Mouse (Mus musculus) spleen, adult 18-20 months (tissue): ENCODE measurements around the gene Wipi2.

Experiments used
- DNase-seq, 2 experiments: peaks; one replicate each; pipeline ENCODE4 v3.0.0; 2022; ENCODE audit warnings: mixed read lengths in 2 of 2

The Wipi2 gene

DNA sequence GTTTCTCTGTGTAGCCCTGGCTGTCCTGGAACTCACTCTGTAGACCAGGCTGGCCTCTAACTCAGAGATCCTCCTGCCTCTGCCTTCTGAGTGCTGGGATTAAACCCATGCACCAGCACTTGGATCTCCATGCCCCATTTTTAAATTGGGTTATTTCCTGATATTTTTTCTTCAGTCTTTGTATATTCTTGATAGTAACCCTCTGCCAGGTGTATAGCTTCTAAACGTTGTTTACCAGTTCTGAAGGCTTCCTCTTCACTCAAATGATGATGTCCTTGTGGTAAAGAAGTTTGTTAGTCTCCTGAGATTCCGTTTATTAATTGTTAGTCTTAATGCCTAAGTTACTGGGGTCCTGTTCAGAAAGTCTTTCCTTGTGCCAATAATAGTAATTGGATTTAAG, at the start of gene Wipi2:
Wipi2 (plus strand) TSS at position 301 of the 400 bp plus-strand sequence.
- DNase-seq, result no peak

DNA sequence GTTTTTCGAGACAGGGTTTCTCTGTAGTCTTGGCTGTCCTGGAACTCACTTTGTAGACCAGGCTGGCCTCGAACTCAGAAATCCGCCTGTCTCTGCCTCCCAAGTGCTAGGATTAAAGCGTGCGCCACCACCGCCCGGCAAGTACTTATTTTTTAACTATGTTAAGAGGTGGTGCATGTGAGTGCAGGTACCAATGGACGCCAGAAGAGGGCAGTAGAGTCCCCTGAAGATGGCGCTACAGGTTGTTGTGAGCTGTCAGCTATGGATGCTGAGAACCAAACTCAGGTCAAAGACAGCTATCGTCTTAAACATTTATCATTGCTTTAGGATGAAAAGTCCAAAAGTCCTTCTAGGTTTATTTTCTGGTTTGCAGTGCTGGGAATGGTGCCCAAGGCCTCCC, 49.3 kb upstream of the Wipi2 start:
- no peak for DNase-seq

DNA sequence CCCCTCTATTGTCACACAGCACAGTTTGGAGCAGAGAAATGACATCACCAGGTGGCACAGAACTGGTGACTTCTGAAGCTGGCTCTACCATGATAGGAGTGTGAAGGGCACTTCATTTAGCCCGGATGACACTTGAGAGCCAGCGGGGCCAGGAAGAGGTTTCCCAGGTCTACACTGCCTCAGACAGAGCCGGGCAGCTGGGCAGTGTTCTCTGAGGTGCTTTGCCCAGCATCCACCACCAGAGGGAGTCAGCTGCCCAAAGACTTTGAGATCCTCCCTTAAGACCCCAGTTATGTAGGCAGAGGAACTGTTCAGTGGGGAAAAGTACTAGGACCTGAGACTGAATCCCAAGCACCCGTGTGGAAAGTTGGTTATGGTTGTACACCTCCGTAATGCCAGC, 46.0 kb upstream of the Wipi2 start:
- DNase-seq, result peak in 1 of 2 experiments; percentile 23

DNA sequence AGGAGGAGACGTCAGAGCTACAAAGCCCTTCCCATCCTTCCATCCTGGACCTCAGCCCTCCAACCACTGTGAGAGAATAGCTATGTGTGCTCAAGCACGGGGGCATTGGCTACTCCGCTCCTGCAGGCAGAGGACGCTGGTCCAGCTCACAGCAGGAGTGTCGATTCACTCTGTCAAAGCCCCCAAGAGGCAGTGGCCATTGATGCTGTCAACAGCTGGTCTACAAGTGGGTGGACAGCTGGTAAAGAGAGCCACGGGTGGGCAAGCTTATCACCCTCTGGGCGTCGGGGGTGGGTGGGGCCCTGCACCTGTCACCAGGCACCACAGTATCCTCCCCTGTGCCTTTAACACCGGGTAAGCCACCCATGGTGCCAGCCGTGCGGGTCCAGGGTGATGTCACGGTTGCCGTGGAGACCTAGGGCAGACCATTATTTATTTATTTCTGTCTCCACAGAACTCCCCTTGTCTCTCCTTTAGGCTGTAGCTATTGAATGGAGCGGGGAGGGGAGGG, 43.8 kb upstream of the Wipi2 start:
- no peak for DNase-seq

DNA sequence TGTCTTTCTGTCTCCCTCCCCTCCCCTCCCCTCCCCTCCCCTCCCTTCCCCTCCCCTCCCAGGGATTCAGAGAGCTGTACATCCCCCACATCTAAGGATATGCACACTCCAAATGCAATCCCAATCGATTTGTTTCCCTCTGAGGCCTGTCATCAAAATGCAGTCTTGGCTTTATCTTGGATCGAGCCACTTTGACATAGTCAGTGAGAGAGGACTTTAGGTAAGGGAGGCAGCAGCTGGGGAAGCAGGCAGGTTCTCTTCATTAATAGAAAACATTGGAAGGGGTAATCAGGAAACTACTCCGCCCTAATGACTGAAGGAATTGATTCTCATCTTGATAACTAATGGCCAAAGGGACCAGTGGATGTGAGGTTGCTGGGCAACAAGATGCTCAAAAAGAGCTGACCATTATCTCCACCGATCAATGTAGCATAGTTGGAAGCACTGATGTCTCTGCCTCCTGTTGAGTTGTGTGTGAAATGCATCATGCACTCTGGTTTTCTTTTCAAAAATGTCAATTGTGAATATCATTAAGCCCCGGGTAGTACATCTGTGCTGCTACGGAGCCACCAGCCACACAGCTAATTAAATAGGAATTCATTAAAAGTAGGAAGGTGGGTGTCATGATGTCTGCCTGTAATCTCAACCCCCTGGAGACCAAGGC, 36.4 kb upstream of the Wipi2 start:
- DNase-seq, result no peak

DNA sequence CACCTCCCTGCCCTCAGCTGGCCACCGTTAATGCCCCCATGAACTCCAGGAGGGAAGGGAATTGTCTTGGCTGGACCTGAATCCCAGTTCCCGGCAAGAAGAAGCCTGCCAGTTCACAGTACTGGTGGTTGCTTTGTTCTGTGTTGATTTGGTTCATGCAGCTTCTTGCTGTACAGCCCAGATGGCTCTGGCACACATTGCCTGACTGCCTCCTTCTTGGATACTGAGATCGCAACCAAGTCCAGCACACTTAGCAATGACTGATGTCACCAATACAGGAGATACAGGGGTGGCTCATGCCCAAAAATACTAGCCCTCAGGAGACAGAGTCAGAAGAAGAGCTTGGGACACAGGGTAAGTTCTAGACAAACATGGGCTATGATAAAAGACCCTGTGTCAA, 31.8 kb upstream of the Wipi2 start:
- DNase-seq, result no peak

DNA sequence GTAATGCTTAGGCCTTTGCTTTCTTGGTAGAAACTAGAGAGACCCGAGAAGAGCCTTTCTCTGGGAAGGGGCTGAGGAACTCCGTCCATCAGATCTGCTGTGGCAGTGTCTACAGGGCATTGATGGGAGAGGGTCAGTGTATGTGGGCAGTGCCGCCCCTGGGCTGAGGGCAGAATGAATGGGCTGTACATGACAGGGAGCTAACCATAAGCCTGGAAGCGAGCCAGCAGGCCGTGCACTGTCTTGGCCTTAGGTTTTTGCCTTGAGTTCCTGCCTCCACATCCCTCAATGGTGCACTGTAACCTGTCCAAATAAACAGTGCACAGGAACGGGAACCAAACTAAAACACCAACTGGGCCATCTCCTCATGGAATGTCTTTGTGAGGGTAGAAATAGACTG, 30.8 kb upstream of the Wipi2 start:
- no peak for DNase-seq

DNA sequence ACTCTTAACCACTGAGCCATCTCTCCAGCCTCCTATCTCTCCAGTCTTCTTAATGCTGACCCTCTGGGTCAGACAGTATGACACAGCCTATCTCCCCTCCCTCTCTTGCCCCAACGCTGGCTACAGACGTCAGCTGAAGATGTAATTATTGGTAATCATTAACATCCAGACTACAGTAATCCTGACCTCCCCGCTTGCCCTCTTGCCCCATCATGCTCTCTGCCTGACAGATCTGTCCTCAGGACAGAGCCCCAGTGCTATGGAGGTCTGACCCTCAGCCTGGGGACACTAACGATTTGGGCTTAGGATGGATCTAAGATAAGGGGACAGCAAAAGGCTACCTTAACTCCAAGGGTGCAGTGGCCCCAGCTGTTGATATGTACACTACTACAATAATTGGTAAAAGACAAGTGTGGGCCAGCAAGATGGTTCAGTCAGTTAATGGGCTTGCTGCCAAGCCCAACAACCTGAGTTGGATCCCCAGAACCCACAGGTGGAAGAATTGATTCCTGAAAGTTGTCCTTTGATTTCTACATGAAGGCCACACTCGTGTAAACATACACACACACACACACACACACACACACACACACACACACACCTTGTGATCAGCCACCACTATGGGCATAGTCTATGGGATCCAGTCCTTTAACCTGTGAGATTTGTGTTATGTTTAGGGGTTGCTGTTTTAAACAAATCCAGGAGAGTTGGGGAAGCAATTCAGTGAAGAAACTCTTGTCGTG, 29.7 kb upstream of the Wipi2 start:
- DNase-seq, result no peak

DNA sequence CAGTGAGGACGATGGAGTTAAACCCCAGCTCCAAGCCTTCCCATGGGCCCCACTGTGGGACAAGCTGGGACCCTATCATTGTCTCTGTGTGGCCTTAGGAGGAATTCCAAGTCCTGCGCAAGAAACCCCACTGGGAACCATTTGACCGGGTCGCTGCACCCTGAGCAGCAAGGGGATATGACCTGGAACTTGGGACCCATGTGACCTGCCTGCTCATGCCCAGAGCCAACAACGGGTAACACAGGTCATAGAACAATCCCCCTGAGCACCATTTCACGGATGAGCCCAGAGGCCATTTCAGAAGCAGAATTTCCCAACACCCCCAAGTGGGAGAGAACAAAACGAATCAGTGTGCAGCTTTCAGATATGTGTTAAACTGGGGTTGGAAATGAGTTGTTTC, 23.1 kb upstream of the Wipi2 start:
- DNase-seq, result no peak

DNA sequence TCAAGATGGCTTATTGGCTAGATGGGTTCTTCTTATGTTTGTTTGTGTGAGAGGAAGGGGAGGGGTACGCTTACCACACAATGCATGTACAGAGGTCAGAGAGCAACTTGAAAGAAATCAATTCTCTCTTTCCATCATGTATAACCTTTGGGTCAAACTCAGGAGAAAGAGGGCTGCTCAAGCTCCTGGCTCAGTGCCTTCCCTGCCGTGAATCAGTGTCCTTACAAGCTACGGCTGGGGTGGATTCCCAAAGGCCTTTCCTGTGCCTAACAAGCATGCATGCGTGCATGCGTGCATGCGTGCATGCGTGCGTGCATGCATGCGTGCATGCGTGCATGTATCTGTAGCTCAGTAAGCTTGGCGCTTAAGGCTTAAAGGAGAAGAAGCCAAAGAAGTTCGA, 22.2 kb upstream of the Wipi2 start:
- DNase-seq, result no peak

DNA sequence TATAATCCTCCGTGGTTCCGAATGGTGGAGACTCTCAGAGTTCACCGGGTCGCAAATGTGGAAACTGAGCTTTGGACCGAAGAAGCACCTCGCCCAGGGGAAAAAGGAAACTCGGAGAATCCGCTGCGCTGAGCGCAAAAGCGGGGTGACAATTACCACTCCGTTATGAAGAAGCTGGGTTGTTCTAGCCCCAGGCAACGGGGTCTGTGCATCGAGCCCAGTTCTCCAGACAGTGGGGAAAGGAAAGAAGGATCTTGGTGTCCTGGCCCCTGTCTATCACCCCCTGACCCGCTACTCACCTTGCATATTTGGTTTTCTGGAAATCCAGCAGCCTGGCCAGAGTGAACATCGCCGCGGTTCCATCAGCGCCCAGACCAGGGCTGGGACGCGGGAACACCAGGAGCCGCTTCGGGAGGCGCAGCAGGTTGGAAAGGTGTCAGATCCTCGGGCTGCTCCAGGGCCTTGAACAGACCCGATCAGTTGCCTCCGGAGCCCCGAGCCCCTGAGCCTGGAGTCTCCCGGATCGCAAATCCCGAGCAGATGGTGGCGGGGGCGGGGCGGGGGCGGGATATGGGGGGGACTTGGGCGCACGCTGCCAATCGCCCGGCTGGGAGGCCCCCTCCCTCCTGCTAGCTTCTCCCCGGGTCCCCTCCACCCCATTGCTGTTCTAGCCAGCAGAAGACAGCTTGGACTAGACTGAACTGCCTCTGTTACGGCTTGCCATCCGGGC, 19.1 kb upstream of the Wipi2 start, which contains the start of gene Mmd2:
Mmd2 (minus strand) TSS at position 542 of the 730 bp plus-strand sequence.
- DNase-seq, result no peak

DNA sequence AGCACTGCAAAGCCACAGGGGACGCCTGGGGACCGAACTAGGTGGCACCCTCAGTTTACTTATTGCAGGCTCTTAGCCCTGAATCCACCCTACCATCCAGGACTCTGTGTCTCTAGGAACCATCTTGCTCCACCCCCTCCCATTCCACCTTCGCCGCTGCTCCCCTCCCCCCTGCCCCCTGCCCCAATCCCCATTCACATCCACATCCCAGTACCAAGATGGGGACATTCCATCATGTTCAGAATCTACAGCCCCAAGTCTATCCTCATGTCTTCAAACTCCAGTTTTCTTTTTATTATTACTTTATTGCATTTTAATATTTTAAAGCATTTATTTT, 18.5 kb upstream of the Wipi2 start:
- no peak for DNase-seq

DNA sequence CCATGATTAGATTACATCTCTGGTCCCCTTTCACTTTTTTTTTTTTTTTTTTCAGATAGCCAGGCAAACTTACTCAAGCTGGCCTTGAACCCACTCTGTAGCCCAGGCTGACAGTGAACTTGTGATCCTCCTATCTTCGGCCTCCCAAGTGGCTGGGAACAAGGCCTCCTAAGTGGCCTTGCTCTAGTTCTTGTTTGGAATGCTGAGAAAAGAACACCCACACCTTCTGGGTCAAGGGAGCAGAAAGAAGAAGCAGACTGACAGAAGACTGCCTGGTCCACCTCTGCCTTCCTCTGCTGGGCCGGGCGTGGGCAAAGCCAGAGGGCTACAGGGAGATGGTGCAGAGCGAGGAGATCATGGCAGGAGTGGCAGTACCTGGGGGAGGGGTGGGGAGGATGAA, 17.1 kb upstream of the Wipi2 start:
- no peak for DNase-seq

DNA sequence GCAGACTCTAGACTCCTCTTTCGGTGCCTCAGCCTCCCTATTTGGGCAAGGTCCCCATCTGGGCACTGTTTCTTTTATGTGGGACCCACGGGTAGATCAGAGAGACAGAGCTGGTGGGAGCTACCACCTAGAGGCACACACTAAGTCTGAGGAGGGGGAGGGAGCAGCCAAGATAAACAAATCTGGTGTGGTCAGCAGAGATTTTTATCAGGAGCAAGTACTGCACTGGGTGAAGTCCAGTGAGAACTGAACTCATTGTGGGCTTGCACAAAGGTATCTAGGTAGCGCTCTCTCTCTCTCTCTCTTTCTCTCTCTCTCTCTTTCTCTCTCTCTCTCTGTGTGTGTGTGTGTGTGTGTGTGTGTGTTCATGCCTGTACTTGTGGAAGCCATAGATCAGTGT, 13.0 kb upstream of the Wipi2 start:
- no peak for DNase-seq

DNA sequence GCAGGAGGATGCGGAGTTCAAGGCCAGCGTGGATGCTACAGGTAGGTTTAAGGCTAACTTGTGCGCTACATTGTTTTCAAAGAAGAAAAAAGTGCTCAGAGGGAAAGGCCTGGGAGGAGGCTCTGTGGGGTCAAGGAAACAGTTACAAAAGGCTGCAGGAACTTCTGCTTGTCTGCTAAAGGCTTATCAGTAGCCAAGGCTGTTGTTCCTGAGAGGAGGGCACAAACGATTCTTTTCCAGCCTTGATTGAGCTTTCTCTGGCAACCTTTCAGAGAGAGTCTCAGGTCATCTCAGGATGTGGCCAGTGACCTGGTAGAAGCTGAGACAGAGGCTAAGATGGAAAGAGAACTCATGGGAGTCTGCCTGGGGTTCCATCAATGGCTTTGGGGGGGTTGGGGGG, 11.9 kb upstream of the Wipi2 start:
- DNase-seq, result no peak

DNA sequence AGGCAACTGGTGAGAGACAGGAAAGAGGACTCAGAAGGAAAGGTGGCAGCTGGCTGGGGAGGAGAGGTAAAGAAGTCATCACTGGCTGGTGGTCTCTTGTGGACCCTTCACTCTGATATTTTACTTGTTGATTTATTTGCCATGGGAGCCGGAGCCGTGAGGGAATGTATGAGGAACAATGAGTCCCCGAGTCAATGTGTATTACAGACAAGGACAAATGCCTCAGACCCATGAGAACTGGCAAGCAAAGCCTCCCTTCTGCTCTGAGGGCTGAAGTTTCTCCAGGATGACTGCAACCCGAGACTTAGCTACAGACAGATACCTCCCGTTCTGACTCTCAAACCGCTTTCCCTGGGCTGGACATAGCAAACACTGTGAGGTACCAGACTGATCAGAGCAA, 11.2 kb upstream of the Wipi2 start:
- no peak for DNase-seq

DNA sequence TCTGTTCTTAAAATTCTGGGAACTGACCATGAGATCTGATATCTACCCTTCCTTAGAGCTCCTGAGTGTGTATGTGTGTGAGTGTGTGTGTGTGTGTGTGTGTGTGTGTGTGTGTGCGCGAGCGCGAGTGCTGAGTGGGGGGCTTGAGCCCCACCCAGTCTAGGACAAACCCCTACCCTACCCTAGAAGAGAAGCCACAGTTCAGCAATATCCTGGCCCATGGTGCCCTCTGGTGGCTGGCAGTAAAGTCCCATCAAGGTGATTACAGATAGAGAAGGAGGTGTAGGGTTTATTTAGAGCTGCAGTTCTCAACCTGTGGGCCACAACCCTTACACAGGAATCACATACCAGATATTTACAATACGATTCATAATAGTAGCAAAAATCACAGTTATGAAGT, 7.6 kb upstream of the Wipi2 start:
- DNase-seq, result peak in 1 of 2 experiments; percentile 20

DNA sequence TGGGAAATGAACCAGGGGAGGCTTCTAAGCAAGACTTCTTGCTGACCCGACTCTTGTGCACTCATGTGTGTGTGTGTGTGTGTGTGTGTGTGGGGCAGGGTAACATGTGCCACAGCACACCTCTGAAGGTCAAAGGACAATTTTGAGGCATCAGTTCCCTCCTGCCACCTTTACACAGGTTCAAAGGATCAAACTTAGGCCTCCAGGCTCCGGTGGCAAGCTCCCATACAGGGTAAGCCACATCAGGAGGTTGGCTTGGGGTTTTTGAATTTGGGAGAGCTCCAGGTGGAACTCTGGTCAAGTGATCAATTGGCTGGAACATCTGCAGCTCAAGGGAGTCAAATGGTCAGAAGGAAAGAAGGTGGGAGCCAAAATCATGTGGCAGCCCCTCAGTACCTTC, 6.1 kb upstream of the Wipi2 start:
- DNase-seq, result no peak

DNA sequence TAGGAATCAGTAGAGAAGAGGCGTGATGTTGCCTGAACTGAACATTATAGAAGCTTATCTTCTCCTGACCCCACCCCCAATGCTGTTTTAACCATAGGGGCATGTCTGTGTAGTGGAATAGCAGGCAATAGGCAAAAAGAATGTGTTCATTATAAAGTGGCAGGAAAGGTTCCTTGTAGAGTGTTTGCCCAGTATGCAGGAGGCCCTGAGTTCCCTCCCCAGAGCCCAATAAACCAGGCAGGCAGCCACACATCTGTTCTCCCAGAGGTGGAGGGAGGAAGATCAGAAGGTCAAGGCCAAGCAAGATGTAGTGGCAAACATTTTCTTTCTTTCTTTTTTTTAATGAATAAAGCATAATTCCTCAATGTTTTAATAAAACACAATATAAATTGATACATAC, 5.4 kb upstream of the Wipi2 start:
- DNase-seq, result no peak

DNA sequence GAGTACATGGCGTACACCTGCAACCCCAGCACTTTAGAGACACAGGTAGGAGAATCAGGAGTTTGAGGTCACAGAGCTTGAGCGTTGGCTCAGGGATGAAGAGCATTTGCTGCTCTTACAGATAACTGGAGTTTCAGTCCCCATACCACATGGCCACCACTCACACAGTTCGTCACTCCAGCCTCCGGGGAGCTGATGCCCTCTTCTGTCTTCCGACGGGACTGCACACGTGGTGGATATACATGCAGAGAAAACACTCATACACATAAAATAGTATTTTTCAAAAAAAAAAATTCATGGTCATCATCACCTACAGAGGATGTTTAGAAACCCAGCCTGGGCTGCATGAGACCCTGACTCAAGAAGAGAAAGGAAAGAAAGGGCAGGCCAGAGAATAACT, 4.4 kb upstream of the Wipi2 start:
- no peak for DNase-seq

DNA sequence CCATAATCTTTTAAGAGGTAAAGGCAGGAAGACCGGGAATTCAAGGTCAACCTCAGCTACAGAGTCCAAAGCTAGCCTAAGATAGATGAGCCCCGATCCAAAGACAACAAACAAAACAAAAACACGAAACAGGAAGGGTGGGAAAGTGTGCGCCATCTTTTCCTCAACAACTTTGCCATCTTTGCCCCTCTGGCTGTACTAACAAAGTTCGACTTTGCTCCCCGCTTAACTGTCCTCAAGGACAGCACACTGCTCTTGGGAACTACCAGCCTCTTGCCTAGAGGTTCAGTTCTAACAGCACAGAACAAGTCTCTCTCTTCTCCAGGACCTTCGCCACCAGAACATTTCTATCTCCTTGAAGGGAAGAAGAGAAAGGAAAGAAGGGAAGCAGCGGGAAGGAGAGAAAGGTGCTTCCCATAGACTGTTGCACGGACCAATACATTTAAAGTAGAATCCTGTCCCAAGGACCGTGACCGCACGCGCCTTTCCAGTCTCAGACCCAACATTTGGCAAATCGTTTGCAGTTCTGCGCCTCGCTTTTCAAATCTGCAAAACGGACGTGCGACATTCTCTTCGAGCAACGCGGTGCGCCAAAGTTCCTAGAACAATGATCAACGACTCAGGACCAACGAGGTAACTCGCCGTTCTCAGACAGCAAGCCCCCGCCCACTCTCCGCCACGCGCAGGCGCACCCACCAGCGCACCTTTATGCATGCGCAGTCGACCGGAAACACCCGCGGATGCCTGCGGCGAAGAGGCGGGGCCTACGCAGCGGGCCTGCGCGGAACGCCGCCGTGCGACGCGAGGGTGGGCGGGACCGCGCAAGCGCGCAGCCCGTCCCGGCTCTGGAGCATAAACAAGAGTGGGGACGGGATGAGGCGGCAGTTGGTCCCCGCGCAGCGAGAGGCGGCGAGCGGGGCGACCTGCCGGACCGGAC, 1.5 kb downstream of the Wipi2 start:
- DNase-seq, result peak; percentile 98

DNA sequence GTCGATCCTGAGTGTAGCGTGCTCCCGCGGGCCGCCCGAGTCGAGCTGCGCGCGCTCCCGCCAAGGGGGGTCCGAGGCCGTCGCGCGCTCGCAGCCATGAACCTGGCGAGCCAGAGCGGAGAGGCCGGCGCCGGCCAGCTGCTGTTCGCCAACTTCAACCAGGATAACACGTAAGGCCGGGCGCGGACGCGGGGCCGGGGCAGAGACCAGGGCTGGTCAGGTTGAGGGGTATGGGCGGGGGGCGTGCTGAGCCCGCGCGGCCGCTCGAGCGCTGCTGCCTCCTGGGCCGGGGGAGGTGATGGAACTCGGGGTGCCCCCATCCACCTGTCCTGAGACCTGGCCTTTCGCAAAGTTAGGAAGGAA, 2.1 kb downstream of the Wipi2 start:
- DNase-seq, result no peak

DNA sequence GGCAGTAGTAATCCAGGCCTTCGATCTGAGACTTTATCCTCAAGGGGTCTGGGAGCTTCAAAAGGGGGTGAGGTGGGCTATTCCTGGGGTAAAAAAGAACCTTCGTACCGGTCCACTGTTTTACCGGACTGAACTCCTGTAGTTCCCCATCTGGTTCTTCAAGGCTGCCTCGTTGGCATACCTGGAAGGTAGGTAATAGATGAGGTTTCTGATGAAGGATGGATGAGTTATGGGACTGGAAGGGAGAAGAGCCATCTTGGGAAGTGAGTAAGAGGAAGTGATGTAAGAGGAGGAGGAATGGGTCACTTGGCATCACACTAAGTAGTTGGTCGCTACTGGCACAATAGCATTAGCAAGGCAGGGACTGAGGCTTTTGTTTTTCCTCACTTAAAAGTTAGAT, 2.7 kb downstream of the Wipi2 start:
- DNase-seq, result no peak
